Mouse (Mus musculus) neural tube, embryonic 12.5 days (tissue): ENCODE results near the gene Pank2. TPM values are rescaled to one million over a fixed set of nuclear protein-coding genes. Genes with fewer than 3 reads are reported as not detected.
A peak's percentile ranks its signal among the peaks of the same experiment; 100 is the strongest.

Experiments
- ATAC-seq: fragments of 200-750 bp; cut with Nextera tagmentation; 2 replicates; pipeline ENCODE4 v1.8.0; 2017; ENCODE audit warnings: low read depth, mild to moderate bottlenecking, moderate TSS enrichment, moderate library complexity; ENCODE audit not compliant: low FRiP score
- H3K27ac ChIP-seq: fragments of 300-500 bp; sonication (generic); 2 replicates; pipeline ENCODE4 v1.5.1; 2016
- H3K27me3 ChIP-seq: fragments of 300-500 bp; sonication (generic); replicated peaks from 2 replicates; pipeline ENCODE4 v1.6.1; 2016; ENCODE audit warnings: mild to moderate bottlenecking
- H3K36me3 ChIP-seq: fragments of 300-500 bp; sonication (generic); 2 replicates; pipeline ENCODE4 v1.6.1; 2016; ENCODE audit warnings: mild to moderate bottlenecking
- H3K4me1 ChIP-seq: fragments of 300-500 bp; sonication (generic); 2 replicates; pipeline ENCODE4 v1.6.1; 2016
- H3K4me2 ChIP-seq: fragments of 300-500 bp; sonication (generic); replicated peaks from 2 replicates; pipeline ENCODE4 v1.6.1; 2016; ENCODE audit warnings: mild to moderate bottlenecking
- H3K4me3 ChIP-seq: fragments of 300-500 bp; sonication (generic); 2 replicates; pipeline ENCODE4 v1.5.1; 2016
- H3K9ac ChIP-seq: fragments of 300-500 bp; sonication (generic); 2 replicates; pipeline ENCODE4 v1.6.1; 2016; ENCODE audit warnings: mild to moderate bottlenecking
- H3K9me3 ChIP-seq: fragments of 300-500 bp; sonication (generic); 2 replicates; pipeline ENCODE4 v1.6.1; 2016; ENCODE audit warnings: mild to moderate bottlenecking
- WGBS: fragments of 180-500 bp; shearing (Covaris S2); methylation state at CpG from one replicate; pipeline ENCODE4 v1.1.7; 2016; 5-methylcytosine and 5-hydroxymethylcytosine counted together
- polyA plus RNA-seq: library from polyadenylated mRNA; unstranded; fragments of >200 nt; fragmentation: Nextera tagmentation; extraction: Ambion mirVana; gene quantifications from 2 replicates; pipeline ENCODE4 v1.2.1, GENCODE M21; 2016

Pank2 gene
- polyA plus RNA-seq, 1 experiment from 2014 or later = 56.1 TPM

DNA sequence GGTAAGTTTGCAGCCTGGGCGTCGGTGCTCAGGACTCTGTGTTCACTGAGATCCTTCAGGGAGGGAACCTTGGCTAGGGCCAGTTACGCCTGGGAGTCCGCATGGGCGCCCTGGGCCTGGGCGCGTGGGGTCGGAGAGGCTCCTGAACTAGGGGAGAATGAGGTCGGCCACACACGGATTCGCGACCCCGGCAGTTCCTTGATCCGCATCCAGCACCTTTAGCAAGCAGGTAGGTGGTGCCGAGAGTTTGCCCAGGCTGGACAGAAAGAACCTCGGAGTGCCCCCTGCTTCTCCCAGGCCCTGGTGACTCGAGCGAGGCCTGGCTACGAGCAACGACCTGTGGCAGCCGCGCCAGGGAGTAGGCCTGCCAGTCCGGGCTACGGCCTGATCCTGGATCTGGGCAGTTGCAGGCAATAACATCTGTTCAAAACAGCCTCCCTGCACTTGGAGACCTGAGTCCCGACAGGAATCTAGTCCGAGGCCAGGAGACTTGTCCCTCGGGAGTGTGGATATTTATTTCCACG is 28.1 kb upstream of the Pank2 start:
- H3K27ac ChIP-seq = no peak overlapping the region

DNA sequence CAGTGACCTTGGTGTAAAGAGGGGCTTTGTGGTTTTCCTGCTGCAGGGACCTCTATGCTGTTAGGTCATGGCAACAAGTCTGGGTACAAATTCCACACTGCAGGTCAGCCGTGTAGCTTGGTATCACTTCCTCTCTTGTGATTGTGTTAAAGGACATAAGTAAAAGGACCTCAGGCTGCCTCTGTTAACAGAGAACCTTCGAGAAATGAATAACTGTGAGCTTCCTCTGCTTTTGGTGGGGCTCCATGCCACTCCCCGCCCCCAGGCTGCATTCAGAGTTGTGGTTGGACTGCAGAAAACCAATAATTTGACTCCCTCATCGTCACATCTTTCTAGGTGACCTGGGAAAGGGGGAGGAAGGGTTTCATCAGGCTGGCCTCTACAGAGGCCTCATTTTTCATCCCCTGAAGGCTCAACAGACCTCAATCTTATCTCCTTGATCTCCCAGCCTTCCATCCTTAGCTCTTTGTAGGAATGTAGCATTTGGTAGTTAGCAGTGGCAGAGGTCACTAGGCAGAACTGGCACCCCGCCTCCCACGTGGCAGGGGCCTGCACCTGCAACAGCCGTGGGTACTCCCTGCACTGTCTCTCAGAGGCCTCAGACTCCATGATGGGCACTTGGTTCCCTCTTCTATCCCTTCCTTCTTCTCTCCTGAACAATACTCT is 27.2 kb upstream of the Pank2 start:
- Histone ChIP-seq H3K9ac (no peak overlapping the region), H3K9me3 (no peaks in the 10 kb centered on the region), H3K4me3 (no peak overlapping the region), H3K27me3 (no peaks in the 10 kb centered on the region), H3K36me3 (peaks cover 6% of the 10 kb centered on the region), H3K4me1 (peaks cover 11% of the 10 kb centered on the region), H3K4me2 (peak overlapping the region; percentile 78), H3K27ac (no peak overlapping the region)
- 80% methylated on average over 7 of the region's 7 CpGs for WGBS
- no peak for ATAC-seq

More for the DNA sequence above, 28.1 kb upstream of the Pank2 start:
- WGBS = 13% methylated on average over 28 of the region's 28 CpGs
- Histone ChIP-seq H3K27me3 (no peaks in the 10 kb centered on the region), H3K36me3 (peaks cover 1% of the 10 kb centered on the region; the same call in 1 of the 2 replicates), H3K4me2 (peak overlapping the region; percentile 78), H3K4me3 (peak overlapping the region; percentile 51), H3K9me3 (no peaks in the 10 kb centered on the region), H3K4me1 (peaks cover 11% of the 10 kb centered on the region), H3K9ac (peak overlapping the region; percentile 58)
- ATAC-seq = peak; percentile 55

GRCm38 (mm10) chr2:131242180-131242579 is 20.1 kb upstream of the Pank2 start:
- H3K4me3 ChIP-seq = no peak overlapping the region
- no peak overlapping the region for H3K9ac ChIP-seq
- no peak for ATAC-seq
- H3K27ac ChIP-seq = no peak overlapping the region
- H3K9me3 ChIP-seq = no peaks in the 10 kb centered on the region
- H3K27me3 ChIP-seq = no peaks in the 10 kb centered on the region
- H3K36me3 ChIP-seq = peaks cover 38% of the 10 kb centered on the region
- no peak overlapping the region for H3K4me2 ChIP-seq
- no peaks in the 10 kb centered on the region for H3K4me1 ChIP-seq

DNA sequence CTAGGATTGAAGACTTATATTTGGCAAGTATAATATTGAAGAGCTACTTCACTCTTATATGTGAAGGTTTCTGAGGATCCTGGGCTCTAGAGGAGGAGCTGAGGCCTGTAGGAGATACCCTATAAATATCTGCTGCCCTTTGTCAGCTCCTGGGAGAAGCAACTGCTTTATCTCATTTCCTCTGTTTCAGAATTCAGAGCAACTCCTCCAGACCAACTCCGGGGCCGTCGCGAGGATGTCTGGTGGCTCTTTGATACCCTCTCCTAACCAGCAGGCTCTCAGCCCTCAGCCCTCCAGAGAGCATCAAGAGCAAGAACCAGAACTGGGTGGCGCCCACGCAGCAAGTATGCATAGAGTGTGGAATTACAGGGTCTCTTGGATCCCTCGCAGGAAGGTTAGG is 19.4 kb upstream of the Pank2 start:
- H3K4me1 ChIP-seq = no peaks in the 10 kb centered on the region
- H3K9ac ChIP-seq = no peak overlapping the region
- no peaks in the 10 kb centered on the region for H3K27me3 ChIP-seq
- no peak overlapping the region for H3K4me3 ChIP-seq
- 92% methylated on average over 7 of the region's 7 CpGs for WGBS
- H3K4me2 ChIP-seq = no peak overlapping the region
- H3K36me3 ChIP-seq = peaks cover 40% of the 10 kb centered on the region
- no peaks in the 10 kb centered on the region for H3K9me3 ChIP-seq
- ATAC-seq = no peak
- H3K27ac ChIP-seq = no peak overlapping the region

- WGBS = 23% methylated on average over 7 of the region's 7 CpGs
- no peaks in the 10 kb centered on the region for H3K36me3 ChIP-seq
- H3K27ac ChIP-seq = no peak overlapping the region
- H3K9ac ChIP-seq = no peak overlapping the region
- H3K4me2 ChIP-seq = 0 out of 2 replicates have a peak overlapping the region, but pooled peaks have one; percentile 9
- no peaks in the 10 kb centered on the region for H3K4me1 ChIP-seq
- H3K27me3 ChIP-seq = no peaks in the 10 kb centered on the region
- no peaks in the 10 kb centered on the region for H3K9me3 ChIP-seq
- H3K4me3 ChIP-seq = no peak overlapping the region
- ATAC-seq = 0 out of 2 replicates have a peak, but pooled peaks have one; percentile 48
Measured at GRCm38 (mm10) chr2:131253681-131254328, 8.5 kb upstream of the Pank2 start.

DNA sequence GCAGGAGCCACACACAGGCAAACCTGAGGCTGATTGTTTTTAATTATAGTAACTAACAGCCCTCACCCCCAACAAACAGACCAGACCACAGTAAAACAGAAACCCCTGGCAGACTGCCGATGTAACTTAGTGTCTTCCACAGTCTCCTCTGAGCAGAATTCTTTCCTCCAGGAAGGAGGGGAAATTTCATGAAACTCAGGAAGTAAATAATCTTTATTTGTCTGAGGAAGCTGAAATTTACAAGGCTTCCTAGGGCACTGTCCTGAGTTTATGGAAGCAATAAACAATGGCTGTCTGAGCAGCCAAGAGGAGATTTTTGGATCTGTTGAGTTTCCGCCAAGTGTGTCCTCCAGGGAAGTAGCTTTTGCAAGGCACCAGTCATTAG is 8.0 kb upstream of the Pank2 start:
- H3K4me1 ChIP-seq = no peaks in the 10 kb centered on the region
- WGBS = 59% methylated on average over 2 of the region's 2 CpGs
- H3K27me3 ChIP-seq = no peaks in the 10 kb centered on the region
- H3K9me3 ChIP-seq = no peaks in the 10 kb centered on the region
- H3K4me3 ChIP-seq = no peak overlapping the region
- no peaks in the 10 kb centered on the region for H3K36me3 ChIP-seq
- H3K9ac ChIP-seq = no peak overlapping the region
- H3K4me2 ChIP-seq = no peak overlapping the region
- no peak overlapping the region for H3K27ac ChIP-seq
- no peak for ATAC-seq

DNA sequence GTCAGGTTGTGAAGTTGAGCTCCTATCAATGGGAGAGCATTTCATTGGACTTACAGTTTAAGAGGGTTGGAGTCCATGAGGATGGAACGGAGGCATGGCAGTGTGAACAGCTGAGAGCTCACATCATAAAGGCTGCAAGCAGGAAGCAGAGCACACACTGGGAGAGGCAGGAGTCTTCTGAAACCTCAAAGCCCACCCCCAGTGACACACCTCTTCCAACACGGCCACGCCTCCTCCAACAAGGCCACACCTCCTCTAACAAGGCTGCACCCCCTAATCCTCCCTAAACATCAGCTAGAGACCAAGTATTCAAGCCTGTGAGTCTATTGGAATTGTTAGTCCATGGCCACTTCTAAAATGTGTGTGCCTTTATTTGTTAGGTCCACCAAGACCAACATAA is 6.6 kb upstream of the Pank2 start:
- 64% methylated on average over 3 of the region's 3 CpGs for WGBS
- no peak overlapping the region for H3K27ac ChIP-seq
- H3K9ac ChIP-seq = no peak overlapping the region
- no peak overlapping the region for H3K4me3 ChIP-seq
- no peaks in the 10 kb centered on the region for H3K9me3 ChIP-seq
- ATAC-seq = no peak
- no peaks in the 10 kb centered on the region for H3K36me3 ChIP-seq
- H3K27me3 ChIP-seq = no peaks in the 10 kb centered on the region
- H3K4me2 ChIP-seq = no peak overlapping the region
- no peaks in the 10 kb centered on the region for H3K4me1 ChIP-seq

DNA sequence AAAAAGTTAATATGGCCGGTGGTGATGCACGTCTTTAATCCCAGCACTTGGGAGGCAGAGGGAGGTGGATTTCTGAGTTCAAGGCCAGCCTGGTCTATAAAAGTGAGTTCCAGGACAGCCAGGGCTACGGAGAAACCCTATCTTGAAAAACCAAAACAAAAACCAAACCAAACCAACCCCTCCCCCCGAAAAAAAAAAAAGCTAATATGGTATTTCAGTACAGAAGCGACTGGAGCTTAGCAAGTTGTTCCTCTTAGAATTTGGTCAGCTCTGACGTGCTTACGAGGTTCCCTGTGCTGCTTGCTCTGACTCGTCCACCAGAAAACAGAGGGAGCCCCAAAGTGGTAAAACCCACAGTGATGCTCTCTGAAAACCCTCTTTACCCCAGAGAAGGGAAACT is 3.6 kb upstream of the Pank2 start:
- no peaks in the 10 kb centered on the region for H3K36me3 ChIP-seq
- ATAC-seq = no peak
- no peak overlapping the region for H3K9ac ChIP-seq
- WGBS = 85% methylated on average over 8 of the region's 8 CpGs
- no peak overlapping the region for H3K4me2 ChIP-seq
- H3K4me3 ChIP-seq = no peak overlapping the region
- H3K4me1 ChIP-seq = no peaks in the 10 kb centered on the region; the same call in 1 of the 2 replicates
- H3K27ac ChIP-seq = no peak overlapping the region
- H3K9me3 ChIP-seq = no peaks in the 10 kb centered on the region
- no peaks in the 10 kb centered on the region for H3K27me3 ChIP-seq

GRCm38 (mm10) chr2:131260544-131261307 is 1.6 kb upstream of the Pank2 start:
- peak overlapping the region; percentile 95; the same call in 1 of the 2 replicates for H3K9ac ChIP-seq
- no peak overlapping the region for H3K4me2 ChIP-seq
- H3K4me3 ChIP-seq = no peak overlapping the region
- no peak for ATAC-seq
- H3K27me3 ChIP-seq = no peaks in the 10 kb centered on the region
- H3K4me1 ChIP-seq = peaks cover 14% of the 10 kb centered on the region
- no peaks in the 10 kb centered on the region for H3K9me3 ChIP-seq
- no peak overlapping the region for H3K27ac ChIP-seq
- H3K36me3 ChIP-seq = no peaks in the 10 kb centered on the region
- 72% methylated on average over 9 of the region's 9 CpGs for WGBS

DNA sequence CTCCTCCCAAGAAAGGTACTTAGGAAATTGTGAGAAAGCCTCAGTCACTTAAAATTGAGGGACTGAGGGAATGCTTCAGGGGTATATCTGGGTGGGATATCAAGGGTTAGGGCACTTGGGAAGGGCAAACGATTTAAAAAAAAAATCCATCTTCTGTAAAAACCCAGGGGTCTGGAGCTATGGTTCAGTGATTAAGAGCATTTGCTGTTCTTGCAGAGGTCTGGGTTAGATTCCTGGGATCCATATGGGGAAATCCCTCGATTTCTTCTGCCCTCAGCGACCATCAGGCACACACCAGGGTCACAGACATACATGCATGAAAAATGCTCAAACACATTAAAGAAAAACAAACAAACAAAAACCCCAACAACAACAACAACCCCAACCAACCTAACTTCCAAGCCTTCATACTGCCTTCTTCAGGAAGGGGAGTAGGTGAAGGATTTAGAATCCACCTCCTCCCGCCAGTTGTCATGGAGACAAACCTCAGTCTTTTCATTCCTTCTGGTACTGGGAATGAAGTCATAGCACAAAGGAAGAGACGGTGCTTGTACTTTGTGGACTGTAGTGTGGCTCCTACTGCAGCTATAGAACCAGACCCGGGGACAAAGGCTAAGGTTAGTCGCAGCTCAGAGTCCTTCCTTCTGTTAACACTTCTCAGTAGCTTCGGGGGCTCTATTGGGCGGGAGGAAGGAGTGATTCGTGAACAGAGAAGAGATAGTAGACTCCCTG is 648 bp upstream of the Pank2 start:
- Histone ChIP-seq H3K4me1 (peaks cover 14% of the 10 kb centered on the region), H3K27me3 (no peaks in the 10 kb centered on the region), H3K9me3 (no peaks in the 10 kb centered on the region), H3K36me3 (no peaks in the 10 kb centered on the region), H3K9ac (peak overlapping the region; percentile 95), H3K27ac (peak overlapping the region; percentile 85), H3K4me3 (peak overlapping the region; percentile 95), H3K4me2 (peak overlapping the region; percentile 78)
- WGBS = 6% methylated on average over 10 of the region's 10 CpGs
- peak; percentile 88 for ATAC-seq

DNA sequence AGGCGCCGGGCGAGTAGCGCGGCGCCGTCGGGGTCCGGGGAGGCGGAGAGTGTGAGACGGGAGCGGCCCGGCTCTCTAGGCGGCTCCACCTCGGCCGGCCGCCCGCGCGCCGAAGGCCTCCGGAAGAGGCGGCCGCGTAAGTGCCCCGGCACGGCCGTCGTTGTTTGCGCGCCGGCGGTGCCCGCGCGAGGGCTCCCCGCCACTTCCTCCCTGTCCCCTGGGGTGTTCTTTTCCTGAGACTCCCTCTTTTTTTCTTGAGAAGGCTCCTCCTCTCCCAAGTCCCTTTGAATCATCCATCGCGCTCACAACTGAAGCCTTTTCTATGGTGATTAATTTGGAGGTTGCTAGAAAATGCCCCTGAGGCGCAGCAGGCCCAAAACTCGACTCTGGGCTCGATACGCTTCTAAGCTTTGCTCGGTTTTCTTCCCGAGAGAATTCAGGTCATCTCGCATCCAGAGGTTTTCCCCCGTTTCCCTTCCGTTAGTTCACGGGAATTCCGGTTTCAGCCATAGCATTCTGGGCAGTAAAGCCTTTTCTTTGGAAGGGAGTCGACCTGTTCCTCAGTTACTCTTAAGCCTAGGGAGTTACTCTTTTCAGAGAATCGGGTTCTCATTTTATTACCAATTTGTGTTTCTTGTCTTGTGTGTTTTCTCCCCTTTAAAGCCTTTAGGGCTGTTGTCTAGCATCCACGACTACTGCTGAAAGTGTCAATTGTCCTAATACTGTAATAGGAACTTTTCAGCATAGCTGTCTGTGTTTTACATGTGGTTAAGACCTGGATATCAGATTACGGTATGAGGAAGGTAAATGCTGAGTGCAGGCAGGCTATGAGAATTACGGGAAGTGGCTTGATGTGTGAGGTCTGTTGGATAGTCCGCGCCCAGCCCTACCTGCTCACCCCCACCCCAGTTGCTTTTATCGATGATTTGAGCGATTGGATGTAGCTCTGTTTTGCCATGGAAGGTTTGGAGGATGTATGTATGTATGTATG is 680 bp downstream of the Pank2 start:
- peak; percentile 73 for ATAC-seq
- WGBS = under 1% methylated on average over 59 of the region's 59 CpGs
- Histone ChIP-seq H3K4me1 (peaks cover 14% of the 10 kb centered on the region), H3K27ac (peak overlapping the region; percentile 96), H3K9ac (peak overlapping the region; percentile 95), H3K27me3 (no peaks in the 10 kb centered on the region), H3K9me3 (no peaks in the 10 kb centered on the region), H3K4me2 (peak overlapping the region; percentile 78), H3K36me3 (no peaks in the 10 kb centered on the region), H3K4me3 (peak overlapping the region; percentile 95)
